Mouse (Mus musculus): ENCODE results near the gene Sult2b1.

DNA sequence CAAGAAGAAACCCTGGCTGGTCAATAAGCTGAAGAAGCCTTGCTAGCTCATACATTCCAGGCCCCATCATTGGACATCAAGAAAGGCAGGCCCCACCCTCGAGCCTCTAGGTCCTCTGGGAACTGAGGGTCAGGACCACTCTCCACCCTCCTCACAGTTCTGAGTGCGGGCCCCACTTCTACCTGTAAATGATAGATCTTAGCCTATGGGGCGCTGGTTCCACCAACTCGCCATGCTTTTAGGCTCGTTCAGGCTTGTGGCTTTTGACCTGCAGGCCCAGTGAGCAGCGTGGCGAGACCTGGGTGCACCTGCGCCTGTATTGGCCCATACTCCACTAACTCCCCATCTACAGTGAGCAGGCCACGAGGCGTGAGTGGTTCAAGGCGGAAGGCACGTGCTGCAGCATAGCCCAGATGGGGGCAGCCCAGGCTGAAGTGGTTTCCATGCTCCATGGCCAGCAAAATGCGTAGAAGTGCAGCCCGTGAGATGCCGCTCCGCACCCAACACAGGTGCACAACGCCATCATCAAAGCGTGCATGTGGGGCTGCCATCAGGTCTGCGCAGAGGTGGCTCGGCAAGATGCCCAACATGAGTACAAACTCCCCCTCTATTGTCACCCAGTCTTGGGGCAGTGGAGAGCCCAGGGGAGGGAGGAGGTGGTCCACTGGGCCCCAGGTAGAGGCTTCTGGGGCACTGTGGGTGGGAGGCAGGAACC, 73.8 kb downstream of the Sult2b1 start:
- TF ChIP-seq TAL1 (IDR thresholded peaks at IDR 0.05; ENCODE audit: low read length) (no peak), GATA1 (IDR thresholded peaks at IDR 0.05; ENCODE audit: low read length) (no peak)
